Mouse (Mus musculus): ENCODE data around the gene Btg2. TPM values are rescaled to one million over a fixed set of nuclear protein-coding genes. Genes with fewer than 3 reads are reported as not detected.

Gene Btg2
- polyA plus RNA-seq, 1 experiment from 2014 or later: 21.2 TPM

GRCm38 (mm10) chr1:134106719-134107118 lies 27.8 kb upstream of the Btg2 start:
- ATAC-seq (ENCODE audit: insufficient number of reproducible peaks, insufficient read depth, low FRiP score, low TSS enrichment, low read depth): no peak
- H3K27me3 ChIP-seq: no peaks in the 10 kb centered on the region
- no peaks in the 10 kb centered on the region for H3K36me3 ChIP-seq
- no peaks in the 10 kb centered on the region for H3K9me3 ChIP-seq
- peaks cover 7% of the 10 kb centered on the region for H3K4me1 ChIP-seq
- no peak overlapping the region for H3K4me2 ChIP-seq
- no peak overlapping the region for H3K4me3 ChIP-seq
- no peak overlapping the region for H3K27ac ChIP-seq
- no peak overlapping the region for H3K9ac ChIP-seq
- 5% methylated on average over 5 of the region's 5 CpGs for WGBS

DNA sequence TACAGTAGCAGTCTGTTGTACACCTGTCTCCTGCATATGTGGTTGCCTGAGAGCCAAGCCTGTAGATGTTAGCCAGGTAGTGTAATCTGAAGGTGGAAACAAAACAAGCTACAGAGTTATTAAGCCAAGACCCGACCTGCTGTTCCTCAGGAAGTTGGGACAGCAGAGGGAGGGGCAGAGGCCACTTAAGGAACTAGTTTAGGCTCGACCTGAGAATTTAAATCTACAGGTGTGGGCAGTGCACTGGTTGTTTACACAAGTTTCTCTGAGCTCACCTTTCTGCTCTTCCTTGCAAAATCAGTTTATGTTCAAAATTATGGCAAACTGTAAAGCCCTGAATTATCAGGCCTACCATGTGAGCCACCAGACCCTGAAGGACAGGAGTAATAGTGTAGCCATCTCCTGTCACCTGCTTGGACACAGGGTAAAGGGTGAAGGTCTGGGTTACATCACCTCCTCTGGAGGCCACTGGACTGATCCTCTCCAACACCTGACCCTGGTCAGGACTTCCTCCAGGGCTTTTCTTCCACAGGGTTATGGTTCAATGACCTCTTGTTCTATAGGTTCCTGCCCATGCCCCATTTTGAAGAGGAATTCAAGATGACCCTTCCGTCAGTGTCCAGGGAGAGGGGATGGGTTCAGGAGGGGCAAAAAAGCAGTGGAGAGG lies 27.0 kb upstream of the Btg2 start:
- 41% methylated on average over 3 of the region's 3 CpGs for WGBS

GRCm38 (mm10) chr1:134105043-134105763 lies 26.3 kb upstream of the Btg2 start:
- no peaks in the 10 kb centered on the region for H3K27me3 ChIP-seq
- no peak overlapping the region; the same call in 1 of the 2 replicates for H3K9ac ChIP-seq
- ATAC-seq (ENCODE audit: insufficient number of reproducible peaks, insufficient read depth, low FRiP score, low TSS enrichment, low read depth): peak; percentile 21; the same call in 1 of the 2 replicates
- no peak overlapping the region for H3K4me3 ChIP-seq
- H3K36me3 ChIP-seq: no peaks in the 10 kb centered on the region
- no peak overlapping the region for H3K4me2 ChIP-seq
- H3K27ac ChIP-seq: no peak overlapping the region
- 80% methylated on average over 11 of the region's 11 CpGs for WGBS
- no peaks in the 10 kb centered on the region for H3K9me3 ChIP-seq
- peaks cover 12% of the 10 kb centered on the region for H3K4me1 ChIP-seq

More for the DNA sequence above, 27.0 kb upstream of the Btg2 start:
- H3K27me3 ChIP-seq: no peaks in the 10 kb centered on the region
- no peak for ATAC-seq (ENCODE audit: insufficient number of reproducible peaks, insufficient read depth, low FRiP score, low TSS enrichment, low read depth)
- no peak overlapping the region for H3K27ac ChIP-seq
- H3K36me3 ChIP-seq: no peaks in the 10 kb centered on the region
- peaks cover 7% of the 10 kb centered on the region for H3K4me1 ChIP-seq
- no peak overlapping the region for H3K4me3 ChIP-seq
- no peak overlapping the region for H3K9ac ChIP-seq
- no peak overlapping the region for H3K4me2 ChIP-seq
- H3K9me3 ChIP-seq: no peaks in the 10 kb centered on the region

- WGBS: 60% methylated on average over 5 of the region's 5 CpGs
- no peak for ATAC-seq (ENCODE audit: insufficient number of reproducible peaks, insufficient read depth, low FRiP score, low TSS enrichment, low read depth)
- Histone ChIP-seq H3K27me3 (no peaks in the 10 kb centered on the region), H3K4me1 (peaks cover 21% of the 10 kb centered on the region), H3K9ac (no peak overlapping the region), H3K36me3 (no peaks in the 10 kb centered on the region), H3K9me3 (no peaks in the 10 kb centered on the region), H3K27ac (peak overlapping the region; percentile 70), H3K4me3 (no peak overlapping the region), H3K4me2 (no peak overlapping the region)
Measured at GRCm38 (mm10) chr1:134103861-134104260, 24.9 kb upstream of the Btg2 start.

GRCm38 (mm10) chr1:134101593-134101992 lies 22.7 kb upstream of the Btg2 start:
- Histone ChIP-seq H3K4me3 (no peak overlapping the region), H3K9me3 (no peaks in the 10 kb centered on the region), H3K4me2 (no peak overlapping the region), H3K27me3 (no peaks in the 10 kb centered on the region), H3K36me3 (no peaks in the 10 kb centered on the region), H3K27ac (no peak overlapping the region), H3K4me1 (peaks cover 40% of the 10 kb centered on the region), H3K9ac (no peak overlapping the region)
- 59% methylated on average over 3 of the region's 3 CpGs for WGBS
- ATAC-seq (ENCODE audit: insufficient number of reproducible peaks, insufficient read depth, low FRiP score, low TSS enrichment, low read depth): no peak

GRCm38 (mm10) chr1:134100928-134101327 lies 22.0 kb upstream of the Btg2 start:
- Histone ChIP-seq H3K27ac (peak overlapping the region; percentile 7; the same call in 1 of the 2 replicates), H3K4me1 (peaks cover 47% of the 10 kb centered on the region), H3K4me3 (no peak overlapping the region), H3K36me3 (no peaks in the 10 kb centered on the region), H3K27me3 (no peaks in the 10 kb centered on the region), H3K4me2 (no peak overlapping the region), H3K9me3 (no peaks in the 10 kb centered on the region), H3K9ac (no peak overlapping the region)
- ATAC-seq (ENCODE audit: insufficient number of reproducible peaks, insufficient read depth, low FRiP score, low TSS enrichment, low read depth): no peak
- 76% methylated on average over 4 of the region's 4 CpGs for WGBS

GRCm38 (mm10) chr1:134100401-134100800 lies 21.5 kb upstream of the Btg2 start:
- H3K27me3 ChIP-seq: no peaks in the 10 kb centered on the region
- peaks cover 52% of the 10 kb centered on the region for H3K4me1 ChIP-seq
- H3K4me3 ChIP-seq: no peak overlapping the region
- WGBS: 76% methylated on average over 5 of the region's 5 CpGs
- no peaks in the 10 kb centered on the region for H3K36me3 ChIP-seq
- no peak overlapping the region for H3K9ac ChIP-seq
- no peaks in the 10 kb centered on the region for H3K9me3 ChIP-seq
- no peak for ATAC-seq (ENCODE audit: insufficient number of reproducible peaks, insufficient read depth, low FRiP score, low TSS enrichment, low read depth)
- peak overlapping the region; percentile 7 for H3K27ac ChIP-seq
- H3K4me2 ChIP-seq: no peak overlapping the region

GRCm38 (mm10) chr1:134099516-134100235 lies 20.8 kb upstream of the Btg2 start:
- peak overlapping the region; percentile 46 for H3K4me3 ChIP-seq
- peak overlapping the region; percentile 65 for H3K4me2 ChIP-seq
- H3K27ac ChIP-seq: peak overlapping the region; percentile 89
- H3K27me3 ChIP-seq: no peaks in the 10 kb centered on the region
- ATAC-seq (ENCODE audit: insufficient number of reproducible peaks, insufficient read depth, low FRiP score, low TSS enrichment, low read depth): no peak
- no peaks in the 10 kb centered on the region for H3K9me3 ChIP-seq
- peak overlapping the region; percentile 60 for H3K9ac ChIP-seq
- H3K36me3 ChIP-seq: no peaks in the 10 kb centered on the region
- 24% methylated on average over 12 of the region's 12 CpGs for WGBS
- H3K4me1 ChIP-seq: peaks cover 58% of the 10 kb centered on the region

- Histone ChIP-seq H3K4me3 (peak overlapping the region; percentile 46), H3K4me1 (peaks cover 59% of the 10 kb centered on the region), H3K4me2 (peak overlapping the region; percentile 65), H3K27ac (peak overlapping the region; percentile 89), H3K27me3 (no peaks in the 10 kb centered on the region), H3K36me3 (no peaks in the 10 kb centered on the region), H3K9ac (peak overlapping the region; percentile 60), H3K9me3 (no peaks in the 10 kb centered on the region)
- ATAC-seq (ENCODE audit: insufficient number of reproducible peaks, insufficient read depth, low FRiP score, low TSS enrichment, low read depth): peak; percentile 83; the same call in 1 of the 2 replicates
- WGBS: 7% methylated on average over 17 of the region's 17 CpGs
Measured at GRCm38 (mm10) chr1:134098726-134099515, 20.0 kb upstream of the Btg2 start.

DNA sequence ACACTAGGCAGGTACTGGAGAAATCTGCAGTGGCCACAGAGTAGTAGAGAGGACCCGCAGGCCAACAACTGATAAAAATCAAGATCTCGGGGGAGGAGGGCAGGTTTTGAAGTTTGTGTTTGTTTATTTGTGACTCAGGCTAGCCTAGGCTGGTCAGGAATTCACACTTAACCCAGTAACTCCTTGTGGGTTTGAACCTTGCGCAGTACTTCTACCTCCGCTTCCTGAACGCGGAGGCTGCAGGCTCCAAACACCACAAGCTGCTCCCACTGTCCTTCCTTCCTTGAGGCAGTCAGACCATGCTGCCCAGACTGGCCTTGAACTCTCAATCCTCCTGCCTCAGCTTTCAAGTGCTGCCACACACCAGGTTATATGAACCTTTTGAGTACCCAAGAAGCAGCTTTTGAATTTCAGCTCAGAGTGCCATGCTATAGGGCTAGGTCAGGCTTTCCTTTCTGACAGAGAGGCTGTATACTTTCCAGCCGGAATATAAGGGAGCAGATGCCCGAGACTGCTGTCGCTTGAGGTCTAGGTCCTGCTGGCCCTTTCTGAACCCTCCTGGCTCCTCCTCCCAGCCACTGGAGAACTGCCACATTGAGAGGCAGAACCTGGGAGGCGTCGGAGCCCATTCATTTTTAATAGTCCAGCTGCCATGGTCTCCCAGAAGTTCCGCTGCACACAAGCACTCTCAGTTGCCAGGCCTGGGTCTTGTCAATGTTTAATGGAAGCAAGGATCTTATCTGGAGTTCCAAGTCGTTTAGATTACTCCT lies 19.2 kb upstream of the Btg2 start:
- H3K4me3 ChIP-seq: 0 out of 2 replicates have a peak overlapping the region, but pooled peaks have one; percentile 46
- H3K4me1 ChIP-seq: peaks cover 63% of the 10 kb centered on the region
- no peaks in the 10 kb centered on the region for H3K27me3 ChIP-seq
- H3K9ac ChIP-seq: 0 out of 2 replicates have a peak overlapping the region, but pooled peaks have one; percentile 51
- no peaks in the 10 kb centered on the region for H3K9me3 ChIP-seq
- H3K27ac ChIP-seq: peak overlapping the region; percentile 89
- H3K36me3 ChIP-seq: no peaks in the 10 kb centered on the region
- peak overlapping the region; percentile 65 for H3K4me2 ChIP-seq
- no peak for ATAC-seq (ENCODE audit: insufficient number of reproducible peaks, insufficient read depth, low FRiP score, low TSS enrichment, low read depth)
- 72% methylated on average over 13 of the region's 13 CpGs for WGBS
